Mouse (Mus musculus) heart, postnatal 36 days (tissue): ENCODE data around the gene Adra1d. TPM values are rescaled to one million over a fixed set of nuclear protein-coding genes. Genes with fewer than 3 reads are reported as not detected.

Experiments
- DNase-seq, 2 experiments: peaks; one replicate each; pipeline ENCODE4 v3.0.0; 2021 to 2022
- intact Hi-C: fragments of 180-260 bp; cut with DNase I; formaldehyde crosslinking; loops from one replicate; pipeline ENCODE4 v1.15.1; 2025
- total RNA-seq, 2 experiments: library from RNA; stranded (reverse); gene quantifications; 2 replicates each; pipeline ENCODE4 v1.2.3; 2021

Adra1d gene
- total RNA-seq, 2 experiments from 2014 or later, result 3.3 to 3.8 TPM

GRCm38 (mm10) chr2:131545386-131546307 is 16.4 kb downstream of the Adra1d start:
- peak; percentile 68 to 69 for DNase-seq
- intact Hi-C loops, result loop anchor here (1.0 to 5.0 kb wide), 3 partner anchors 122 to 267 kb away; no protein-coding TSS in a partner anchor

GRCm38 (mm10) chr2:131542531-131542930 is 19.6 kb downstream of the Adra1d start:
- DNase-seq, result no peak
- intact Hi-C loops, result no loop called here

DNA sequence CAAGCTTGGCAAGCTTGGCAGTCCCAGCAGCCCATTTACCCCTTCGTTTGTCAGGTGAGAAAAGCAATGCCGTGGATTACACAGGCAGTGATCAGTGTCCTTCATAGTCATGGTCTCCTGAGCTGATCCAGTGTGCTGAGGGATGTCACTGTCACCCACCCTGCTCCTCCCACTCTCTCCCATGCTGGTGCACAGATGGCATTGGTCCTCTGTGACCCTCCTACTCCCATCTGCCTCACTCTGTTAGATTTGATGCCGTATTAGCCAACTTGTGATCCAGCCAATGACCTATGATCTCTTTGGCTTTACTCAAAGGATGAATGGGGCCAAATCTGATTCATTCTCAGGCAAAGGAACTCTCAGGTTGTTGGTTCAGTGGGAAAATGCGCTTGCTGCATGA is 20.4 kb downstream of the Adra1d start:
- intact Hi-C loops, result loop anchor here (1.0 kb wide), 1 partner anchor 231 kb away; no protein-coding TSS in a partner anchor
- DNase-seq, result no peak

GRCm38 (mm10) chr2:131539780-131540179 is 22.3 kb downstream of the Adra1d start:
- intact Hi-C loops, result no loop called here
- no peak for DNase-seq

DNA sequence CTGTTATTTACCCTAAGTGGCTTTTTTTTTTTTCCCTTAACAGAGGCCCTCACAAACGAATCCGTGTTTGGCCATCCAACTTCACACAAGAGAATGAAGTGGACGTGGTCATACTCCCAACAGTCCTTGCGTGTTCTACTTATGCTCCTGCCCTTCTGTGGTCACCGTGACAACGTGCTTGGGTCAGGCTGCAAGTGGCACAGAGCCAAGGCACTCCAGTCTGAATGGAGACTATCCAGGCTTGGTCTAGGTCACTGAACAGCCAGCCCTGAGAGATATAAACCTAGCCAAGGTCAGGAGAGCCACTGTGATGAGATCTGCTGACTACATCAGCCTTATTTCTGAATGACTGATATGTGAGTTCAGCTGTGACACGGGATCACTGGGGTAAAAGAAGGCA is 23.7 kb downstream of the Adra1d start:
- intact Hi-C loops, result no loop called here
- no peak for DNase-seq

- intact Hi-C loops, result no loop called here
- DNase-seq, result no peak
Observed at GRCm38 (mm10) chr2:131535168-131535567, 26.9 kb downstream of the Adra1d start.

- DNase-seq, result no peak
- intact Hi-C loops, result no loop called here
Observed at GRCm38 (mm10) chr2:131531271-131531670, 30.8 kb downstream of the Adra1d start.

- intact Hi-C loops, result loop anchor here (1.0 kb wide), 1 partner anchor 107 kb away; no protein-coding TSS in a partner anchor
Observed at GRCm38 (mm10) chr2:131530623-131531008, 31.5 kb downstream of the Adra1d start.

GRCm38 (mm10) chr2:131529898-131530622 is 32.0 kb downstream of the Adra1d start:
- peak; percentile 61 to 62 for DNase-seq
- intact Hi-C loops, result loop anchor here (1.0 kb wide), 1 partner anchor 107 kb away; no protein-coding TSS in a partner anchor

More at GRCm38 (mm10) chr2:131530623-131531008, 31.5 kb downstream of the Adra1d start:
- DNase-seq, result peak; percentile 55 to 56

DNA sequence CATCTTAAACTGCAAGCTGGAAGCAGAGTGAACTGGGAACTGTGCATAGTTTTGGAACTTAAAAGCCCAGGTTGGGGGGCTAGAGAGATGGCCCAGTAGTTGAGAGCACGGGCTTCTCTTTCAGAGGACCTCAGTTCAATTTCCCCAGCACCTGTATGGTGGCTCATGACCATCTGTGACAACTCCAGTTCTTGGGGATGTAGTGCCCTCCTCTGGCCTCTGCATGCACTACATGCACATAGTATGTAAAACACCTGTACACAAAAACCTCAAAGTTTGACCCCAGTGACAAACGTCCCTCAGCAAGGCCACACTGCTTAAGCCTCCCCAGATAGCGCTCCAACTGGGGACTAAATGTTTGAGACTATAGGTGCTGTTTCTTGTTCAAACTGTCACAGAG is 35.0 kb downstream of the Adra1d start:
- DNase-seq, result no peak
- intact Hi-C loops, result no loop called here

DNA sequence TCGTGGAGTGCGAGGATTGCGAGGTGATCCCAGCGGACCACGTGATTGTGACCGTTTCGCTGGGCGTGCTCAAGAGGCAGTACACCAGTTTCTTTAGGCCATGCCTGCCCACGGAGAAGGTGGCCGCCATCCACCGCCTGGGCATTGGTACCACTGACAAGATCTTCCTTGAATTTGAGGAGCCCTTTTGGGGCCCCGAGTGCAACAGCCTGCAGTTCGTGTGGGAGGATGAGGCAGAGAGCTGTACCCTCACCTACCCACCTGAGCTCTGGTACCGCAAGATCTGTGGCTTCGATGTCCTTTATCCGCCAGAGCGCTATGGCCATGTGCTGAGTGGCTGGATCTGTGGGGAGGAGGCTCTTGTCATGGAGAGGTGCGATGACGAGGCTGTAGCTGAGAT is 41.3 kb downstream of the Adra1d start:
- no peak for DNase-seq
- intact Hi-C loops, result no loop called here

DNA sequence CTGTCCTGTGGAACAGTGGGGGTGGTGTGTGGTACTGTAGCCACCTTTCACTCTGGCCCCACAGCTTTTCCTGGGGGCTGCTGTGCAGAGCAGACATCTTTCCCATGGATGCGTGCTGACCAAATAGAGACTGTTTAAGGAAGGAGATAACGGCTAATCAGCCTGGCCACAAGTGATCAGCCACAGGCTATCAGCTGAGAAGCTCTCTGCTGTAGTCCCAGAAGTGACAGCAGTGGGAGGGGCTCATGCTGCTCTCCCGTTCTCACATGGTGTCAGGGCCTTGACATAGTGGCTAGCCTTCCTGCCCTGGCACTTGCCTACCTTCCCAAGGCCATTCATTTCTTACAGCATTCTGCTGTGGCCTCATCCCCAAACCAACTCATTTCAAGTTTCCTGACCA is 43.3 kb downstream of the Adra1d start:
- intact Hi-C loops, result loop anchor here (10.0 kb wide), 2 partner anchors 224 to 554 kb away; no protein-coding TSS in a partner anchor
- DNase-seq, result no peak

- DNase-seq, result no peak
- intact Hi-C loops, result loop anchor here (10.0 kb wide), 2 partner anchors 223 to 553 kb away; no protein-coding TSS in a partner anchor
Observed at GRCm38 (mm10) chr2:131517550-131517949, 44.5 kb downstream of the Adra1d start.

DNA sequence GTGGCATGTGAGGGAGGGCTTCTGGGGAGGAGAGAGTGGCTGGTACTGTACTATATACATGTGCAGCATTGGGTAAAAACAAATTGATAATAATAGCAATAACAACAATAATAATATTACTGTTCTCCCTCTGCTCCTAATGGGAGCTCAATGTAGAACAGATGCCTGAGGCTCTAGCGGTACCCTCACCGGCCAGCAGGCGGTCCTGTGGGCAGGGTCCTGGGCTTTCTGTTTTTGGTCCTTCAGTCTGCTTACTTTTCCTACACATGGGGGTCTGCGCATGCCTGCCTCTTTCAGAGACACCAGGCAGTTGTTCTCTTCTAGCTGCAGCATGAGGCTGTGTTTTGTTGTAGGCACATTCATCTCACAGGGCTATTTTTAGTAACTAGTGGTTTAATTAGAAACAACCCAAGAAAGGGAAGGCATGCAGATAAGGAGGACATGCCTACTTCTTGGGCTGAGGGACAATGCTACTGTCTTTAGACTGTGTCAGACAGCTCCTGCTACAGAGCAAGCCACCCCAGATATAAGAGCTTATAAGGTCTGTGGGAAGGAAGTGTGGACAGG is 47.9 kb downstream of the Adra1d start:
- intact Hi-C loops, result loop anchor here (5.0 to 10.0 kb wide), 3 partner anchors 162 to 549 kb away; partner anchors contain the start of gene Rnf24

DNA sequence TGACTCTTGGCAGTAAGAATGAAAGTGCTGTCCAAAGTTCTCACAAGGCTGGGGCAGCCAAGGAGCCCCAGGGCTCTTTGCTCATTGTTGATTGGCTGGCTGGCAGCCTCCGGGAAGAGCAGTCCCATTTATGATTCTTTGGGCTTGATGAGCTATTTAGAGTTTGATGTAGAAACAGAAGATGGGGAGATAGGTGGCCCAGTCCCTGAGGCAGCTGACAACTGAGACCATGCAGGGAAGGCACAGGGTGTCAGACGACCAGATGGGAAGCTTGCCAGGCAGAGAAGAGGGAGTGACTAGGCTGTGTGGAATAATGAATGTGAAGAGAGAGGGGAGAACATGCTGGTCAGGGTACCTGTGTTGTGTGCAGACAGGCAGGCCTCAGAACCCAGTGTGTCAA is 48.6 kb downstream of the Adra1d start:
- DNase-seq, result no peak
- intact Hi-C loops, result loop anchor here (5.0 to 10.0 kb wide), 3 partner anchors 161 to 549 kb away; partner anchors contain the start of gene Rnf24

More for the DNA sequence above, 47.9 kb downstream of the Adra1d start:
- DNase-seq, result no peak

DNA sequence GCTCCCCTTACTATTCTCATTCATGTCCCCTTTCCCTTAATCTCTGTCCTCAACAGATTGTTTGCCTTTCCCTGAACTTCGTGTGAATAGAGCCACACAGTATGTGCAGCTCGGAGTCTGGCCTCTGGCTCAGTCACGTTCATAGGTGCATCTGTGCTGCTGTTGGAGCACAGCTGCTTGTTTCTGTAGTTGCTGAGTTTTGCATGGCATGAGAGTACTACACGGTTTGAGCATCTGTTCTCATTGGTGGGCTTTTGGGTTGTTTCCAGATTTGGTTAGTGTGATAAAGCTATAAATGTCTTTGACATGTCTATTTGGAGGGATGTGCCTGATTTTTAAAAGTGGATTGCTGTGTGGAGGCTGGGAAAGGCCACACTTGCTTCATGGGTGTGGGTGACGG is 51.6 kb downstream of the Adra1d start:
- intact Hi-C loops, result loop anchor here (1.0 to 10.0 kb wide), 5 partner anchors 68 to 546 kb away; partner anchors contain the start of gene Rnf24

GRCm38 (mm10) chr2:131509671-131510313 is 52.3 kb downstream of the Adra1d start:
- peak; percentile 59 to 75 for DNase-seq
- intact Hi-C loops, result loop anchor here (1.0 to 10.0 kb wide), 5 partner anchors 67 to 545 kb away; partner anchors contain the start of gene Rnf24

More for the DNA sequence above, 51.6 kb downstream of the Adra1d start:
- DNase-seq, result no peak

DNA sequence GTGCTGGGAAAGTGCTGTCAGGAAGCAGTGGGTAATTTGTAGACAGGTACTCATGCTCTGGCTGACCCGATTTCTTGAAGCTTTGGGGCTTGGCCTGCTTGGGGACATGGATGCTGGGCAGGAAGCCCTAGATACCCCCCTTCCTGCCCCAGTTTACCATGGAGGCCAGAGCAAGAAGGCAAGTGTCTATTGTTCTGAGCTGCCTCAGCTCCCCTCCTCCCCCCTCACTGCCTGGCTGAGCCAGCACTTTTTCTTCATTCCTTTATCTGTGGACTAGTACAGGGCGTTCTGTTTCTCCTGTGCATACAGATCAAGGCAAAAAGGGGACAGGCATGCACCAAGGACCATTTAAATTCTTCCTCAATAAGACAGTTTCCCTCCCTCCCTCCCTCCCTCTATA is 53.6 kb downstream of the Adra1d start:
- no peak for DNase-seq
- intact Hi-C loops, result no loop called here

DNA sequence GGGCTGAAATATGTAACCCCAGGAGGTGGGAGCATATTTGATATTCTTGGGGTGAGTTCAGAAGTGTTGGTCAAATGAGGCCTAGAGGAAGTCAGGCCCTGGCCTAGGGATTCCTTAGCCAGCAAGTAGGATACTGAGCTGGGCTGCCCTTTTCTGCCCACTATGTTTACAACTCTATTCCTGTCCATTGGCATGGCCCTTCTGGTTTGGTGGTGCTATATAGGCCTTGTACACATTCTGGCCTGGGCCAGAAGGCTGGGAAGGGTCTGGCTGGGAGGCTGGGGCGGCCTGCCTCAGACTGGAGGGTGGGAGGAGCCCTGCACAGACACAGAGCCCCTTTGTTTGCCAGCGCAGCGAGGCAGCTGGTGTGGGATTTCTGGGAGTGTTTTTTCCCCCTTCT is 55.7 kb downstream of the Adra1d start:
- DNase-seq, result no peak
- intact Hi-C loops, result no loop called here

DNA sequence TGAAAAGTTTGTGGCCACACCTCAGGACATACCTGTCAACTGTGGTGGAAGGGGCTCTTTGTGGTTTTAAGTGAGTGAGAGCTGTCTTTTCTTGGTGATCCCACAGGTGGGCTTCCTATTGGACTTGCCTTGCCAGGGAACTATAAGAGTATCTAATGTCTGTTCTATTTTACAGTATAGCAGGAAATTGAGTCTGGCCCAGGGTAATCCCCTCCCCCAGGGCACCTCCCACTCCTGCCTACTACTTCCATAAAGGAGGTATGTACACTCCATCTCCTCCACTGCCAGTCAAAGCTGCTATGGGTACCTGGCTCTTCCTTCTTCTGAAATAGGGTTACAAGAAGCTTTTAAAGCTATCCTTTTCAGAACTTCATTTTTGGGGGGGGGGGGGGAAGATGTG is 56.7 kb downstream of the Adra1d start:
- intact Hi-C loops, result no loop called here
- no peak for DNase-seq
